Mouse (Mus musculus): ENCODE results near the gene Tmem265. TPM values are rescaled to one million over a fixed set of nuclear protein-coding genes. Genes with fewer than 3 reads are reported as not detected.

The Tmem265 gene
- polyA plus RNA-seq, 1 experiment from 2014 or later = 3.8 TPM

GRCm38 (mm10) chr7:127564381-127565150, 3.4 kb downstream of the Tmem265 start:
- 83% methylated on average over 6 of the region's 6 CpGs for WGBS
- Histone ChIP-seq H3K27me3 (replicated peaks; ENCODE audit: control insufficient read depth, insufficient read depth, low read length) (no peaks in the 10 kb centered on the region), H3K36me3 (ENCODE audit: control insufficient read depth, insufficient read depth) (peaks cover 32% of the 10 kb centered on the region), H3K9ac (ENCODE audit: low read depth, low read length) (no peak overlapping the region), H3K27ac (ENCODE audit: low read depth, low read length) (no peak overlapping the region), H3K9me3 (ENCODE audit: control insufficient read depth) (no peaks in the 10 kb centered on the region), H3K4me3 (ENCODE audit: low read depth, low read length) (no peak overlapping the region), H3K4me1 (replicated peaks; ENCODE audit: control insufficient read depth, insufficient read depth, low read length) (no peaks in the 10 kb centered on the region), H3K4me2 (replicated peaks; ENCODE audit: low read depth) (no peak overlapping the region)
- 0 out of 2 replicates have a peak, but pooled peaks have one; percentile 4 for TF ChIP-seq CTCF (IDR thresholded peaks at IDR 0.05; ENCODE audit: low read depth)
- no peak for ATAC-seq

- Histone ChIP-seq H3K9ac (ENCODE audit: low read depth, low read length) (peak within 1 kb of the TSS; percentile 60), H3K27ac (ENCODE audit: low read depth, low read length) (peak within 1 kb of the TSS; percentile 62), H3K4me3 (ENCODE audit: low read depth, low read length) (peak within 1 kb of the TSS; percentile 73), H3K4me1 (replicated peaks; ENCODE audit: control insufficient read depth, insufficient read depth, low read length) (no peaks in the 10 kb centered on the region), H3K36me3 (ENCODE audit: control insufficient read depth, insufficient read depth) (peaks cover 17% of the 10 kb centered on the region), H3K27me3 (replicated peaks; ENCODE audit: control insufficient read depth, insufficient read depth, low read length) (no peaks in the 10 kb centered on the region), H3K9me3 (ENCODE audit: control insufficient read depth) (no peaks in the 10 kb centered on the region), H3K4me2 (replicated peaks; ENCODE audit: low read depth) (peak within 1 kb of the TSS; percentile 92)
- peak; percentile 99 for ATAC-seq
- under 1% methylated on average over 17 of the region's 17 CpGs for WGBS
- TF ChIP-seq CTCF (IDR thresholded peaks at IDR 0.05; ENCODE audit: low read depth) = 0 out of 2 replicates have a peak, but pooled peaks have one; percentile 10
Measured at GRCm38 (mm10) chr7:127572895-127573471, 11.8 kb downstream of the Tmem265 start, which contains the start of gene Phkg2. Phkg2 (plus strand) TSS chr7:127573340.

- Histone ChIP-seq H3K9ac (ENCODE audit: low read depth, low read length) (peak overlapping the region; percentile 60), H3K4me3 (ENCODE audit: low read depth, low read length) (peak overlapping the region; percentile 73), H3K9me3 (ENCODE audit: control insufficient read depth) (no peaks in the 10 kb centered on the region), H3K4me2 (replicated peaks; ENCODE audit: low read depth) (peak overlapping the region; percentile 92), H3K27me3 (replicated peaks; ENCODE audit: control insufficient read depth, insufficient read depth, low read length) (no peaks in the 10 kb centered on the region), H3K4me1 (replicated peaks; ENCODE audit: control insufficient read depth, insufficient read depth, low read length) (no peaks in the 10 kb centered on the region), H3K36me3 (ENCODE audit: control insufficient read depth, insufficient read depth) (peaks cover 22% of the 10 kb centered on the region), H3K27ac (ENCODE audit: low read depth, low read length) (peak overlapping the region; percentile 46; the same call in 1 of the 2 replicates)
- peak; percentile 33; the same call in 1 of the 2 replicates for ATAC-seq
- WGBS = 1% methylated on average over 28 of the region's 28 CpGs
- no peak for TF ChIP-seq CTCF (IDR thresholded peaks at IDR 0.05; ENCODE audit: low read depth)
Measured at GRCm38 (mm10) chr7:127573503-127574008, 12.4 kb downstream of the Tmem265 start.

- no peak for TF ChIP-seq CTCF (IDR thresholded peaks at IDR 0.05; ENCODE audit: low read depth)
- peak overlapping the region; percentile 92 for H3K4me2 ChIP-seq (replicated peaks; ENCODE audit: low read depth)
- H3K4me1 ChIP-seq (replicated peaks; ENCODE audit: control insufficient read depth, insufficient read depth, low read length) = no peaks in the 10 kb centered on the region
- H3K27me3 ChIP-seq (replicated peaks; ENCODE audit: control insufficient read depth, insufficient read depth, low read length) = no peaks in the 10 kb centered on the region
- no peak overlapping the region for H3K27ac ChIP-seq (ENCODE audit: low read depth, low read length)
- H3K4me3 ChIP-seq (ENCODE audit: low read depth, low read length) = peak overlapping the region; percentile 73
- no peak for ATAC-seq
- no peaks in the 10 kb centered on the region for H3K9me3 ChIP-seq (ENCODE audit: control insufficient read depth)
- H3K9ac ChIP-seq (ENCODE audit: low read depth, low read length) = peak overlapping the region; percentile 60; the same call in 1 of the 2 replicates
- peaks cover 26% of the 10 kb centered on the region for H3K36me3 ChIP-seq (ENCODE audit: control insufficient read depth, insufficient read depth)
- 14% methylated on average over 7 of the region's 7 CpGs for WGBS
Measured at GRCm38 (mm10) chr7:127574115-127574514, 12.9 kb downstream of the Tmem265 start.

- Histone ChIP-seq H3K4me1 (replicated peaks; ENCODE audit: control insufficient read depth, insufficient read depth, low read length) (no peaks in the 10 kb centered on the region; the same call in 1 of the 2 replicates), H3K27ac (ENCODE audit: low read depth, low read length) (no peak overlapping the region), H3K4me3 (ENCODE audit: low read depth, low read length) (no peak overlapping the region), H3K9ac (ENCODE audit: low read depth, low read length) (no peak overlapping the region), H3K27me3 (replicated peaks; ENCODE audit: control insufficient read depth, insufficient read depth, low read length) (no peaks in the 10 kb centered on the region), H3K9me3 (ENCODE audit: control insufficient read depth) (no peaks in the 10 kb centered on the region), H3K36me3 (ENCODE audit: control insufficient read depth, insufficient read depth) (peaks cover 59% of the 10 kb centered on the region), H3K4me2 (replicated peaks; ENCODE audit: low read depth) (no peak overlapping the region)
- ATAC-seq = no peak
- WGBS = 97% methylated on average over 6 of the region's 6 CpGs
- TF ChIP-seq CTCF (IDR thresholded peaks at IDR 0.05; ENCODE audit: low read depth) = no peak
Measured at GRCm38 (mm10) chr7:127583260-127583659, 22.1 kb downstream of the Tmem265 start.

- Histone ChIP-seq H3K4me1 (replicated peaks; ENCODE audit: control insufficient read depth, insufficient read depth, low read length) (no peaks in the 10 kb centered on the region; the same call in 1 of the 2 replicates), H3K9ac (ENCODE audit: low read depth, low read length) (no peak overlapping the region), H3K4me2 (replicated peaks; ENCODE audit: low read depth) (no peak overlapping the region), H3K27ac (ENCODE audit: low read depth, low read length) (no peak overlapping the region), H3K4me3 (ENCODE audit: low read depth, low read length) (no peak overlapping the region), H3K27me3 (replicated peaks; ENCODE audit: control insufficient read depth, insufficient read depth, low read length) (no peaks in the 10 kb centered on the region), H3K36me3 (ENCODE audit: control insufficient read depth, insufficient read depth) (peaks cover 44% of the 10 kb centered on the region), H3K9me3 (ENCODE audit: control insufficient read depth) (no peaks in the 10 kb centered on the region)
- no peak for TF ChIP-seq CTCF (IDR thresholded peaks at IDR 0.05; ENCODE audit: low read depth)
- ATAC-seq = no peak
- WGBS = 85% methylated on average over 7 of the region's 7 CpGs
Measured at GRCm38 (mm10) chr7:127585031-127585430, 23.8 kb downstream of the Tmem265 start.
